Mouse (Mus musculus) kidney, adult 2 months (tissue): ENCODE measurements around the gene Dnajc13. TPM values are rescaled to one million over a fixed set of nuclear protein-coding genes. Genes with fewer than 3 reads are reported as not detected.

Experiments used
- DNase-seq: peaks from one replicate; pipeline ENCODE4 v3.0.0; 2021
- H3K27ac ChIP-seq: fragments of 200-500 bp; 2 replicates; pipeline ENCODE4 v1.5.1; 2012; ENCODE audit warnings: low read depth, low read length, control low read depth, inconsistent platforms; ENCODE audit not compliant: insufficient read depth
- H3K27me3 ChIP-seq: fragments of 200-500 bp; replicated peaks from 2 replicates; pipeline ENCODE4 v1.6.1; 2012; ENCODE audit warnings: mild to moderate bottlenecking, moderate library complexity, low read length, inconsistent platforms; ENCODE audit not compliant: control insufficient read depth, insufficient read depth
- H3K36me3 ChIP-seq: fragments of 200-500 bp; 2 replicates; pipeline ENCODE4 v1.6.1; 2012; ENCODE audit warnings: mild to moderate bottlenecking, moderate library complexity, low read length, inconsistent platforms; ENCODE audit not compliant: control insufficient read depth, insufficient read depth
- H3K4me1 ChIP-seq: fragments of 200-500 bp; 2 replicates; pipeline ENCODE4 v1.6.1; 2011; ENCODE audit warnings: low read length; ENCODE audit not compliant: control insufficient read depth, insufficient read depth
- H3K4me3 ChIP-seq: fragments of 200-500 bp; 2 replicates; pipeline ENCODE4 v1.5.1; 2011; ENCODE audit warnings: mild to moderate bottlenecking, low read depth, low read length, control low read depth; ENCODE audit not compliant: insufficient read depth
- CTCF ChIP-seq: fragments of 200-500 bp; conservative IDR thresholded peaks from 2 replicates; pipeline ENCODE4 v1.5.1; 2011; ENCODE audit warnings: low read depth, mild to moderate bottlenecking, control low read depth, low read length, moderate library complexity, mixed read lengths; ENCODE audit not compliant: insufficient read depth, insufficient read length
- POLR2A ChIP-seq: fragments of 200-500 bp; IDR thresholded peaks from one replicate; pipeline ENCODE4 v1.6.1; 2011; ENCODE audit warnings: low read depth, low read length, control low read depth
- WGBS: fragments of 180-500 bp; shearing (Covaris S2); methylation state at CpG from one replicate; pipeline ENCODE4 v1.1.7; 2018; 5-methylcytosine and 5-hydroxymethylcytosine counted together
- polyA plus RNA-seq: library from polyadenylated mRNA; depleted of rRNA; stranded (reverse); fragments of >200 nt; gene quantifications from 2 replicates; pipeline ENCODE4 v1.2.3, GENCODE M21; 2012

Gene Dnajc13
- polyA plus RNA-seq, 1 experiment: 104 TPM

GRCm38 (mm10) chr9:104144314-104144996, 118.3 kb downstream of the Dnajc13 start:
- Histone ChIP-seq H3K27me3 (no peaks in the 10 kb centered on the region), H3K36me3 (no peaks in the 10 kb centered on the region), H3K4me1 (peaks cover 4% of the 10 kb centered on the region; the same call in 1 of the 2 replicates), H3K27ac (no peak overlapping the region), H3K4me3 (no peak overlapping the region)
- WGBS: 87% methylated on average over 8 of the region's 8 CpGs
- peak; percentile 14 for DNase-seq
- TF ChIP-seq CTCF (peak; percentile 72), POLR2A (no peak)

GRCm38 (mm10) chr9:104142805-104143204, 119.9 kb downstream of the Dnajc13 start:
- WGBS: 79% methylated on average over 14 of the region's 14 CpGs
- no peak for TF ChIP-seq CTCF
- no peak for TF ChIP-seq POLR2A
- no peaks in the 10 kb centered on the region for H3K36me3 ChIP-seq

GRCm38 (mm10) chr9:104140351-104140750, 122.4 kb downstream of the Dnajc13 start:
- no peak overlapping the region for H3K4me3 ChIP-seq
- DNase-seq: no peak
- WGBS: 84% methylated on average over 6 of the region's 6 CpGs
- no peaks in the 10 kb centered on the region for H3K36me3 ChIP-seq
- H3K4me1 ChIP-seq: no peaks in the 10 kb centered on the region
- TF ChIP-seq CTCF (no peak), POLR2A (no peak)
- no peak overlapping the region for H3K27ac ChIP-seq
- H3K27me3 ChIP-seq: no peaks in the 10 kb centered on the region

More at GRCm38 (mm10) chr9:104142805-104143204, 119.9 kb downstream of the Dnajc13 start:
- Histone ChIP-seq H3K27me3 (no peaks in the 10 kb centered on the region), H3K4me1 (peaks cover 4% of the 10 kb centered on the region; the same call in 1 of the 2 replicates), H3K27ac (no peak overlapping the region), H3K4me3 (no peak overlapping the region)
- no peak for DNase-seq

- Histone ChIP-seq H3K36me3 (no peaks in the 10 kb centered on the region; the same call in 1 of the 2 replicates), H3K4me3 (no peak overlapping the region), H3K27ac (no peak overlapping the region), H3K4me1 (no peaks in the 10 kb centered on the region), H3K27me3 (no peaks in the 10 kb centered on the region)
- WGBS: 84% methylated on average over 9 of the region's 9 CpGs
- no peak for TF ChIP-seq POLR2A
- TF ChIP-seq CTCF: no peak
- DNase-seq: no peak
These were observed 132.5 kb downstream of the Dnajc13 start for GRCm38 (mm10) chr9:104130141-104130755.

- H3K27me3 ChIP-seq: no peaks in the 10 kb centered on the region
- no peak for DNase-seq
- 88% methylated on average over 2 of the region's 2 CpGs for WGBS
- H3K27ac ChIP-seq: no peak overlapping the region
- TF ChIP-seq CTCF: no peak
- TF ChIP-seq POLR2A: no peak
- no peak overlapping the region for H3K4me3 ChIP-seq
- no peaks in the 10 kb centered on the region; the same call in 1 of the 2 replicates for H3K36me3 ChIP-seq
- no peaks in the 10 kb centered on the region for H3K4me1 ChIP-seq
These were observed 134.6 kb downstream of the Dnajc13 start for GRCm38 (mm10) chr9:104128110-104128509.

GRCm38 (mm10) chr9:104126833-104127232, 135.9 kb downstream of the Dnajc13 start, which contains the start of gene Ackr4:
Gene Ackr4 (minus strand): TSS chr9:104126933.
- no peak for TF ChIP-seq POLR2A
- no peak for TF ChIP-seq CTCF
- Histone ChIP-seq H3K36me3 (no peaks in the 10 kb centered on the region; the same call in 1 of the 2 replicates), H3K27ac (no peak within 1 kb of the TSS), H3K4me1 (no peaks in the 10 kb centered on the region), H3K4me3 (no peak within 1 kb of the TSS), H3K27me3 (no peaks in the 10 kb centered on the region)
- 89% methylated on average over 3 of the region's 3 CpGs for WGBS
- no peak for DNase-seq

- Histone ChIP-seq H3K4me3 (no peak overlapping the region), H3K4me1 (no peaks in the 10 kb centered on the region), H3K36me3 (no peaks in the 10 kb centered on the region), H3K27me3 (no peaks in the 10 kb centered on the region), H3K27ac (no peak overlapping the region)
- TF ChIP-seq POLR2A: no peak
- TF ChIP-seq CTCF: no peak
- 49% methylated on average over 5 of the region's 5 CpGs for WGBS
- DNase-seq: peak; percentile 5
These were observed 139.1 kb downstream of the Dnajc13 start for GRCm38 (mm10) chr9:104123622-104124021.
